Mouse (Mus musculus) midbrain, embryonic 14.5 days (tissue): ENCODE results near the gene Mmp9. TPM values are rescaled to one million over a fixed set of nuclear protein-coding genes. Genes with fewer than 3 reads are reported as not detected.
A peak's percentile ranks its signal among the peaks of the same experiment; 100 is the strongest.

Source experiments
- ATAC-seq: fragments of 200-750 bp; cut with Nextera tagmentation; 2 replicates; pipeline ENCODE4 v1.8.0; 2017; ENCODE audit warnings: moderate number of reproducible peaks, moderate library complexity; ENCODE audit not compliant: low FRiP score, low TSS enrichment
- DNase-seq: peaks from one replicate; pipeline ENCODE4 v3.0.0-alpha.2; 2015
- H3K27ac ChIP-seq: fragments of 300-500 bp; sonication (generic); replicated peaks from 2 replicates; pipeline ENCODE4 v1.5.1; 2014; ENCODE audit warnings: mild to moderate bottlenecking, low read depth, low read length, moderate library complexity
- H3K27me3 ChIP-seq: fragments of 300-500 bp; sonication (generic); 2 replicates; pipeline ENCODE4 v1.6.1; 2014; ENCODE audit warnings: low read length, control low read depth, mixed read lengths; ENCODE audit not compliant: control insufficient read depth, insufficient read depth
- H3K36me3 ChIP-seq: fragments of 300-500 bp; sonication (generic); 2 replicates; pipeline ENCODE4 v1.6.1; 2014; ENCODE audit warnings: low read length, control low read depth; ENCODE audit not compliant: control insufficient read depth, insufficient read depth
- H3K4me1 ChIP-seq: fragments of 300-500 bp; sonication (generic); 2 replicates; pipeline ENCODE4 v1.6.1; 2014; ENCODE audit warnings: mild to moderate bottlenecking, antibody characterized with exemption, low read length, control low read depth; ENCODE audit not compliant: control insufficient read depth, insufficient read depth
- H3K4me2 ChIP-seq: fragments of 300-500 bp; sonication (generic); 2 replicates; pipeline ENCODE4 v1.6.1; 2014; ENCODE audit warnings: mild to moderate bottlenecking, low read length, moderate library complexity
- H3K4me3 ChIP-seq: fragments of 300-500 bp; sonication (generic); replicated peaks from 2 replicates; pipeline ENCODE4 v1.5.1; 2014; ENCODE audit warnings: low read depth, low read length
- H3K9ac ChIP-seq: fragments of 300-500 bp; sonication (generic); replicated peaks from 2 replicates; pipeline ENCODE4 v1.6.1; 2014; ENCODE audit warnings: mild to moderate bottlenecking, low read length, moderate library complexity
- H3K9me3 ChIP-seq: fragments of 300-500 bp; sonication (generic); 2 replicates; pipeline ENCODE4 v1.6.1; 2016; ENCODE audit warnings: low read length, control low read depth, mixed read lengths; ENCODE audit not compliant: control insufficient read depth
- WGBS: fragments of 180-500 bp; shearing (Covaris S2); extraction: QIAGEN DNeasy Blood & Tissue Kit; methylation state at CpG from one replicate; pipeline ENCODE4 v1.1.7; 2014; 5-methylcytosine and 5-hydroxymethylcytosine counted together
- polyA plus RNA-seq: library from polyadenylated mRNA; unstranded; fragments of >200 nt; fragmentation: Nextera tagmentation; extraction: Ambion mirVana; gene quantifications from 2 replicates; pipeline ENCODE4 v1.2.1, GENCODE M21; 2014

Gene Mmp9
- polyA plus RNA-seq, 1 experiment from 2014 or later: 29.7 TPM

DNA sequence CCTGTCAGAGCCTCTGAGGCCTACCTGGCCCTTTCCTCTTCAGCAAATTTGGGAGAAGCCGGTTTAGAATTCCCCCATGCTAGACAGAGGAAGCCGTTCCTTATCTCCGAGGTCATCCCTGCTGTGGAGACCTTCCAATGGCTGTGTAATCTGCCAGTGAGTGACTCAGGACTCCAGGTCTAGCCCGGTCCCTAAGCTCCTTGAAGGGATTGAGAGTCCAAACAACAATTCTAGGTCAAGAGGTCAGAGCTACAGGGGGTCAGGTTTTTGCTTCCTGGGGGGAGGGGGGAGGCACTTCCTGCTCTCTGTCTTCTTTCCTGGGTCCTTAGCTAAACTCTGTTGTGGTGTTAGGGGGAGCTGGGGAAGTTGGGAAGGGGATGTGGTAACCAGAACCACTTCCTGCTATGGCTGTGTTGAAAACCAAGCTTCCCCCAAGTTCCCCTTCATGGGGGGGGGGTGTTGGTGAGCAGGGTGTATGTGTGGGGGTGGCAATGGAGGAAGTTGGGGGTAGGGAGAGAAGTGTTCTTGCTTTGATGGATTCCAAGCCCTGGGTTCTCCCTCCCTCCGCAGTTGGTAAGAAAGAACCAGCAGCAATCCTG is 2.2 kb downstream of the Mmp9 start:
- no peak for DNase-seq
- peaks cover 18% of the 10 kb centered on the region; the same call in 1 of the 2 replicates for H3K4me1 ChIP-seq
- no peaks in the 10 kb centered on the region for H3K36me3 ChIP-seq
- H3K9ac ChIP-seq: no peak overlapping the region
- 0 out of 2 replicates have a peak, but pooled peaks cover 9% of the 10 kb centered on the region for H3K27me3 ChIP-seq
- ATAC-seq: no peak
- H3K9me3 ChIP-seq: no peaks in the 10 kb centered on the region
- no peak overlapping the region for H3K27ac ChIP-seq
- no peak overlapping the region for H3K4me2 ChIP-seq
- WGBS: 13% methylated on average over 5 of the region's 5 CpGs
- no peak overlapping the region for H3K4me3 ChIP-seq

DNA sequence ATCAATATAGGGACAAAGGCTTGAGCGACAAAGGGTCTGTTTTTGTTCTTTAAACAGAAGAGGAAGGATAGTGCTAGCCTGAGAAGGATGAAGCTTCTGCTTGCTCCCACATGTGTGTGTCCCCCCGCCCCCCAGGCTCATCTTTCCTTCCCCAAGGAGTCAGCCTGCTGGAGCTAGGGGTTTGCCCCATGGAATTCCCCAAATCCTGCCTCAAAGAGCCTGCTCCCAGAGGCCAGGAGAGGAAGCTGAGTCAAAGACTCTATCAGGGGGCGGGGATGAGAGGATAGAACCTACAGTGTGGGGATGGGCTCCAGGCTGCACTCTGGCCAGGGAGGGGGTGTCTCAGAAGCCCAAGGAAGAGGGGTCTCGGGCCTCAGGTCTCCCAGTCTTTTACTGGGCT is 6.9 kb downstream of the Mmp9 start:
- no peak overlapping the region for H3K27ac ChIP-seq
- no peak overlapping the region for H3K9ac ChIP-seq
- no peak for ATAC-seq
- no peak overlapping the region for H3K4me2 ChIP-seq
- peaks cover 39% of the 10 kb centered on the region for H3K27me3 ChIP-seq
- H3K36me3 ChIP-seq: no peaks in the 10 kb centered on the region
- WGBS: 32% methylated on average over 4 of the region's 4 CpGs
- H3K4me1 ChIP-seq: 0 out of 2 replicates have a peak, but pooled peaks cover 4% of the 10 kb centered on the region
- H3K4me3 ChIP-seq: no peak overlapping the region
- no peaks in the 10 kb centered on the region for H3K9me3 ChIP-seq
- DNase-seq: no peak

DNA sequence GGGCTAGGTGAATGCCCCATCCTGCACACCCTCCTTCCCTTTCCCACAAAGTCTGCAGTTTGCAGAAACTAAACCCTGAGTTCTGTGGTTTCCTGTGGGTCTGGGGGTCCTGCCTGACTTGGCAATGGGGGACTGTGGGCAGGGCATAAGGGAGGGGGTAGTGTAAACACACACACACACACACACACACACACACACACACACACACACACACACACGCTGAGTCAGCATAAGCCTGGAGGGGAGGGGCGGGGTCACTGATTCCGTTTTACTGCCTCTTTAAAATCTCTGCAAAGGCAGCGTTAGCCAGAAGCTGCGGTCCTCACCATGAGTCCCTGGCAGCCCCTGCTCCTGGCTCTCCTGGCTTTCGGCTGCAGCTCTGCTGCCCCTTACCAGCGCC is 7.3 kb downstream of the Mmp9 start:
- DNase-seq (no peak), ATAC-seq (no peak)
- Histone ChIP-seq H3K27ac (no peak overlapping the region), H3K27me3 (peaks cover 42% of the 10 kb centered on the region), H3K4me3 (no peak overlapping the region), H3K36me3 (no peaks in the 10 kb centered on the region), H3K9ac (no peak overlapping the region), H3K9me3 (no peaks in the 10 kb centered on the region), H3K4me1 (0 out of 2 replicates have a peak, but pooled peaks cover 4% of the 10 kb centered on the region), H3K4me2 (no peak overlapping the region)
- 5% methylated on average over 7 of the region's 7 CpGs for WGBS

- Histone ChIP-seq H3K4me1 (0 out of 2 replicates have a peak, but pooled peaks cover 4% of the 10 kb centered on the region), H3K4me3 (peak overlapping the region; percentile 21), H3K27me3 (peaks cover 44% of the 10 kb centered on the region), H3K9ac (0 out of 2 replicates have a peak overlapping the region, but pooled peaks have one; percentile 16), H3K9me3 (no peaks in the 10 kb centered on the region), H3K27ac (no peak overlapping the region), H3K36me3 (no peaks in the 10 kb centered on the region), H3K4me2 (peak overlapping the region; percentile 34)
- WGBS: 5% methylated on average over 25 of the region's 25 CpGs
- ATAC-seq (no peak), DNase-seq (no peak)
Measured at GRCm38 (mm10) chr2:164948962-164949361, 8.4 kb downstream of the Mmp9 start.

DNA sequence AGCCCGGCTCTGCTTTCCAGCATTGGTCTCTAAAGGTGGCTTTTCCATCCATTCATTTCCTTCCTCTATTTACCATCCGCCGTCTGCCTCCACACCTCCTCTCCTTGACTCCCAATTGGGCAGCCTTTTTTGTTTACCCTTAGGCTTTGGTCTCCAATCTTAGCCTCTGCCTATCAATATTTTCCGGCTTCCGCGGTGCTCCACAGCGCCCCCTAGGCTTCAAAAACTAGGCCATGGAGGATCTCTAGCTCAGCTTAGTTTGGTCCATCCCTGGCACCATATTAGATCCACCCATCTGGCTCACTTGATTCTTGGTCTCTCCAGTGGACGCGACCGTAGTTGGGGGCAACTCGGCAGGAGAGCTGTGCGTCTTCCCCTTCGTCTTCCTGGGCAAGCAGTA is 9.9 kb downstream of the Mmp9 start:
- no peaks in the 10 kb centered on the region for H3K36me3 ChIP-seq
- H3K4me2 ChIP-seq: no peak overlapping the region
- H3K4me3 ChIP-seq: no peak overlapping the region
- DNase-seq (no peak), ATAC-seq (no peak)
- H3K9ac ChIP-seq: no peak overlapping the region
- peaks cover 44% of the 10 kb centered on the region for H3K27me3 ChIP-seq
- H3K27ac ChIP-seq: no peak overlapping the region
- WGBS: 25% methylated on average over 13 of the region's 13 CpGs
- 0 out of 2 replicates have a peak, but pooled peaks cover 4% of the 10 kb centered on the region for H3K4me1 ChIP-seq
- H3K9me3 ChIP-seq: no peaks in the 10 kb centered on the region

- 82% methylated on average over 4 of the region's 4 CpGs for WGBS
- H3K4me1 ChIP-seq: 0 out of 2 replicates have a peak, but pooled peaks cover 4% of the 10 kb centered on the region
- H3K27me3 ChIP-seq: peaks cover 44% of the 10 kb centered on the region
Measured at GRCm38 (mm10) chr2:164951745-164952144, 11.2 kb downstream of the Mmp9 start.

DNA sequence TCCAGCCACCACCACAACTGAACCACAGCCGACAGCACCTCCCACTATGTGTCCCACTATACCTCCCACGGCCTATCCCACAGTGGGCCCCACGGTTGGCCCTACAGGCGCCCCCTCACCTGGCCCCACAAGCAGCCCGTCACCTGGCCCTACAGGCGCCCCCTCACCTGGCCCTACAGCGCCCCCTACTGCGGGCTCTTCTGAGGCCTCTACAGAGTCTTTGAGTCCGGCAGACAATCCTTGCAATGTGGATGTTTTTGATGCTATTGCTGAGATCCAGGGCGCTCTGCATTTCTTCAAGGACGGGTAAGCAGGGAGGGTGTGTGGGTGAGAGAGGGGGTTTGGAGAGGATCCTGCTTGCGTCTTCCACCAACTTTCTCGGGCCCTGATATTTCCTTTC is 11.9 kb downstream of the Mmp9 start:
- H3K4me1 ChIP-seq: 0 out of 2 replicates have a peak, but pooled peaks cover 4% of the 10 kb centered on the region
- ATAC-seq (no peak), DNase-seq (no peak)
- no peaks in the 10 kb centered on the region for H3K9me3 ChIP-seq
- H3K27ac ChIP-seq: no peak overlapping the region
- H3K4me3 ChIP-seq: no peak overlapping the region
- no peak overlapping the region for H3K9ac ChIP-seq
- WGBS: 37% methylated on average over 13 of the region's 13 CpGs
- H3K4me2 ChIP-seq: no peak overlapping the region
- H3K27me3 ChIP-seq: peaks cover 41% of the 10 kb centered on the region
- H3K36me3 ChIP-seq: no peaks in the 10 kb centered on the region

More at GRCm38 (mm10) chr2:164951745-164952144, 11.2 kb downstream of the Mmp9 start:
- H3K4me3 ChIP-seq: no peak overlapping the region
- DNase-seq (no peak), ATAC-seq (no peak)
- H3K9me3 ChIP-seq: no peaks in the 10 kb centered on the region
- H3K4me2 ChIP-seq: no peak overlapping the region
- H3K27ac ChIP-seq: no peak overlapping the region
- H3K9ac ChIP-seq: no peak overlapping the region
- no peaks in the 10 kb centered on the region for H3K36me3 ChIP-seq

DNA sequence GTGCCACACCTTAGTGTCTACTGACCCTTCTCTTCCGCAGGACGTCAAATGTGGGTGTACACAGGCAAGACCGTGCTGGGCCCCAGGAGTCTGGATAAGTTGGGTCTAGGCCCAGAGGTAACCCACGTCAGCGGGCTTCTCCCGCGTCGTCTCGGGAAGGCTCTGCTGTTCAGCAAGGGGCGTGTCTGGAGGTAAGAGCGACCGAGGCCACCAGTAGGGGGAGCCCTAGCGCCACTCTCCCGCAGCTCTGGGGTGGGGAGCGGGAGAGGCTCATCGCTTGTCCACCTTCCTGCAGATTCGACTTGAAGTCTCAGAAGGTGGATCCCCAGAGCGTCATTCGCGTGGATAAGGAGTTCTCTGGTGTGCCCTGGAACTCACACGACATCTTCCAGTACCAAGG is 12.6 kb downstream of the Mmp9 start:
- H3K4me2 ChIP-seq: peak overlapping the region; percentile 18
- 0 out of 2 replicates have a peak, but pooled peaks cover 4% of the 10 kb centered on the region for H3K4me1 ChIP-seq
- no peaks in the 10 kb centered on the region for H3K9me3 ChIP-seq
- no peak overlapping the region for H3K9ac ChIP-seq
- WGBS: under 1% methylated on average over 21 of the region's 21 CpGs
- ATAC-seq (peak; percentile 66; the same call in 1 of the 2 replicates), DNase-seq (peak; percentile 91)
- H3K27me3 ChIP-seq: peaks cover 37% of the 10 kb centered on the region
- no peak overlapping the region for H3K4me3 ChIP-seq
- H3K36me3 ChIP-seq: no peaks in the 10 kb centered on the region
- no peak overlapping the region for H3K27ac ChIP-seq

GRCm38 (mm10) chr2:164955725-164956124 is 15.1 kb downstream of the Mmp9 start:
- H3K4me2 ChIP-seq: no peak overlapping the region
- no peak overlapping the region for H3K9ac ChIP-seq
- DNase-seq (no peak), ATAC-seq (no peak)
- H3K4me1 ChIP-seq: no peaks in the 10 kb centered on the region
- no peak overlapping the region for H3K4me3 ChIP-seq
- peaks cover 12% of the 10 kb centered on the region for H3K27me3 ChIP-seq
- H3K36me3 ChIP-seq: no peaks in the 10 kb centered on the region
- no peak overlapping the region for H3K27ac ChIP-seq
- H3K9me3 ChIP-seq: no peaks in the 10 kb centered on the region
- WGBS: 71% methylated on average over 4 of the region's 4 CpGs
